Mouse (Mus musculus) lung, postnatal 0 days (tissue): ENCODE measurements around the gene Pkmyt1. TPM values are rescaled to one million over a fixed set of nuclear protein-coding genes. Genes with fewer than 3 reads are reported as not detected.
A peak's percentile ranks its signal among the peaks of the same experiment; 100 is the strongest.

Experiments used
- ATAC-seq: fragments of 200-750 bp; cut with Nextera tagmentation; 2 replicates; pipeline ENCODE4 v1.8.0; 2017; ENCODE audit warnings: moderate library complexity
- DNase-seq: peaks from one replicate; pipeline ENCODE4 v3.0.0-alpha.2; 2016; ENCODE audit warnings: low spot score
- H3K27ac ChIP-seq: fragments of 300-500 bp; sonication (generic); 2 replicates; pipeline ENCODE4 v1.5.1; 2014; ENCODE audit warnings: antibody characterized with exemption, mild to moderate bottlenecking, low read length, mixed read lengths
- H3K27me3 ChIP-seq: fragments of 300-500 bp; sonication (generic); replicated peaks from 2 replicates; pipeline ENCODE4 v1.6.1; 2014; ENCODE audit warnings: low read length, mixed read lengths; ENCODE audit not compliant: insufficient read depth
- H3K36me3 ChIP-seq: fragments of 300-500 bp; sonication (generic); 2 replicates; pipeline ENCODE4 v1.6.1; 2014; ENCODE audit warnings: low read length, mixed read lengths; ENCODE audit not compliant: insufficient read depth
- H3K4me1 ChIP-seq: fragments of 300-500 bp; sonication (generic); 2 replicates; pipeline ENCODE4 v1.6.1; 2014; ENCODE audit warnings: antibody characterized with exemption, low read depth, low read length, mixed read lengths; ENCODE audit not compliant: insufficient read depth
- H3K4me2 ChIP-seq: fragments of 300-500 bp; sonication (generic); replicated peaks from 2 replicates; pipeline ENCODE4 v1.6.1; 2014; ENCODE audit warnings: low read depth, mild to moderate bottlenecking, low read length, moderate library complexity, mixed read lengths
- H3K4me3 ChIP-seq: fragments of 300-500 bp; sonication (generic); 2 replicates; pipeline ENCODE4 v1.5.1; 2014; ENCODE audit warnings: low read depth, low read length
- H3K9ac ChIP-seq: fragments of 300-500 bp; sonication (generic); replicated peaks from 2 replicates; pipeline ENCODE4 v1.6.1; 2014; ENCODE audit warnings: low read depth, mild to moderate bottlenecking
- H3K9me3 ChIP-seq: fragments of 300-500 bp; sonication (generic); 2 replicates; pipeline ENCODE4 v1.6.1; 2016; ENCODE audit warnings: low read length, mixed read lengths
- CTCF ChIP-seq: IDR thresholded peaks from 2 replicates; pipeline ENCODE4 v1.5.1; 2016; ENCODE audit warnings: antibody characterized with exemption, mild to moderate bottlenecking
- EP300 ChIP-seq: IDR thresholded peaks from 2 replicates; pipeline ENCODE4 v1.6.1; 2016; ENCODE audit warnings: antibody characterized with exemption, mild to moderate bottlenecking, control low read depth
- WGBS: fragments of 180-500 bp; shearing (Covaris S2); extraction: QIAGEN DNeasy Blood & Tissue Kit; methylation state at CpG from one replicate; pipeline ENCODE4 v1.1.7; 2014; 5-methylcytosine and 5-hydroxymethylcytosine counted together
- polyA plus RNA-seq: library from polyadenylated mRNA; unstranded; fragments of >200 nt; fragmentation: Nextera tagmentation; extraction: Ambion mirVana; gene quantifications from 2 replicates; pipeline ENCODE4 v1.2.1, GENCODE M21; 2015

Gene Pkmyt1
- polyA plus RNA-seq = 10.4 and 11.5 TPM in 2 replicates

DNA sequence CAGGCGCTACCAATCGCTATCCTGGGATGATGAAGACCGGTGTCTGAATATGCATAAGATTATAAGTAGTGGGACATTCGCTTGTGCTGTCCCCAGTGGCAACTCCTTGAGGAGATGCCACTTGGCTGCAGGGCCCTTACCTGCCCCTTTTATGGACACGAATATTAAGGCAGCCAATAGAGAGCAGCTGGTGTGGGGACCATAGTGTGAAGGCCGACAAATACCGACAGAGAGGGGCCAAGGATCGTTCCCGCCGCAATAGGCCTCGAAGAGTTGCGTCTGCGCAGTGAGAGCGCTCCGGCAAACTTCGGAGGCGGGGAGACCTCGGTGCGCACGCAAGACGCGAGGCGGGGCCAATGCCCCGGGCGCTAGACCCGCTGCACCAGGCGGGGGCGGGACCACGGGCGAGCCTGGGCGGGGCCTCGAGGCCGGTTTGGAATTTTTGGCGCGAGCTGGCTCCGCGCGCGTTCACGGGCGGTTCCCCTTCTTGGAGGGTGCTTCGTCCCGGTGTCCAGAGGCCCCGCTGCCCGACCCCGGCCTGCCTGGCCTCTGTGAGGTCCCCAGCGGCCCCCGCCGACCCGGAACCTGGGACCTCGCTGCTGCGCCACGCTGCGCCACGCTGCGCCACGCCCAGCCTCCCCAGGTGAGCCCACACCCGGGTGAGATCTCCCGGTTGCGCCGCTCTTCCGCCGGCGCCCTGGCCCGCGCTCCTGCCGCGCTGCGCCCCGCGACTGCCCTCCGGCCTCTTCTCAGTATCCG lies at the start of gene Pkmyt1:
Gene Pkmyt1, plus strand, starts transcription at position 338 of the 759 bp plus-strand sequence.
- peak within 1 kb of the TSS; percentile 88 for H3K4me2 ChIP-seq
- H3K4me3 ChIP-seq = peak within 1 kb of the TSS; percentile 81
- no peaks in the 10 kb centered on the region for H3K27me3 ChIP-seq
- DNase-seq = peak; percentile 96
- peak within 1 kb of the TSS; percentile 36; the same call in 1 of the 2 replicates for H3K9ac ChIP-seq
- no peak for TF ChIP-seq EP300
- TF ChIP-seq CTCF = peak; percentile 18; the same call in 1 of the 2 replicates
- H3K4me1 ChIP-seq = peaks cover 3% of the 10 kb centered on the region; the same call in 1 of the 2 replicates
- peak; percentile 95 for ATAC-seq
- no peaks in the 10 kb centered on the region for H3K36me3 ChIP-seq
- 2% methylated on average over 52 of the region's 73 CpGs for WGBS
- peak within 1 kb of the TSS; percentile 84 for H3K27ac ChIP-seq
- no peaks in the 10 kb centered on the region for H3K9me3 ChIP-seq

DNA sequence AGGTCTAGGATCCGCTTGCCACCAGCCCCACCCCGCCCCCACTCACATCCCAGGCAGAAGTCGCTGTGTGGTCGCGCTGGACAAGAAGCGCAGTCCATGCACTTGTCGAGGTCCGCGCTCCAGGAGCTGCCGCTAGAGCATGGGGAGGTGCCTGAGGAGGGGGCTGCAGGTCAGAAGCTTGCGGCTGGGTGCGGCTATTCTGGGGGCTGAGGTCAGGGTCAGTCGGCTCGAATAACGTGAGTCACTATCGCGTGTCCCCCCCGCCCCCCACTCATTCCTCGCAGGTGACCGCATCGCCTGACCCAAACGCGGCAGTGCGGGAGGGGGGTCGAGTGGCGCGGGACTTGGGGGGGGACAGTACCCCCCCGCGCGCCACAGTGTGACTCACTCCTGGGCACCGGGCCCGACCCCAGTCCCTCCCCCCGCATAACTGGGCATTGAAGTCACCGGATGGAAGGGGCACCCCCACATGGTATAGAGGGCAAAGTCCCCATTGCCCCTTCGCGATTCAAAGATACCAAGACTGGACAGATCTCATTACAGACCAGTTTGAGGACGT lies 49.6 kb upstream of the Pkmyt1 start:
- Histone ChIP-seq H3K27me3 (peaks cover 6% of the 10 kb centered on the region; the same call in 1 of the 2 replicates), H3K4me2 (peak overlapping the region; percentile 65), H3K27ac (peak overlapping the region; percentile 79), H3K36me3 (no peaks in the 10 kb centered on the region), H3K4me3 (peak overlapping the region; percentile 65), H3K4me1 (peaks cover 20% of the 10 kb centered on the region; the same call in 1 of the 2 replicates), H3K9ac (peak overlapping the region; percentile 61), H3K9me3 (no peaks in the 10 kb centered on the region)
- ATAC-seq (peak; percentile 18), DNase-seq (peak; percentile 55)
- under 1% methylated on average over 30 of the region's 37 CpGs for WGBS
- TF ChIP-seq EP300 = no peak

DNA sequence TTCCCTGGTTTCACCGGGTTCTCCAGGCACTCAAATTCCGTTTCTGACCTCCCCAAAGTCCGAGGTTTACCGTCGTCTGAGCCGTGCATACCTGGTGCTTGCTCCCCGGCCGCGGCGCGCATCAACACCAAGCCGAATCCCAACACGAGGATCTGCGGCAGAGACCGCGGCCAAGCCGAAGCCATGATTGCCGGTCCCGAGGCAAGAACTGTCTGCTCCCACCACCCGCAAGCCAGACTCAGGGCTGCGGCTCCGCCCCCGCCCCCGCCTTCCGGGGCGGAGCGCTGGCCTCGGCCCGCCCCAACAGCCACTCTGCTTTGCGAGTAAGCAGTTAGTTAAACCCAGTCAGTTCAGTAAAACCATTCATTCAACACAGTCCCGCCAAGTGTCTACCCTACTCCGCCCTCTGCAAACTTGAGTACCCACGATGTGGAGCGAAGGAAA lies 48.9 kb upstream of the Pkmyt1 start, which contains the start of gene Tnfrsf12a:
Gene Tnfrsf12a, minus strand, starts transcription at position 233 of the 444 bp plus-strand sequence.
- H3K36me3 ChIP-seq = no peaks in the 10 kb centered on the region
- DNase-seq (peak; percentile 90), ATAC-seq (peak; percentile 54)
- WGBS = under 1% methylated on average over 34 of the region's 34 CpGs
- TF ChIP-seq CTCF (no peak), EP300 (no peak)
- H3K4me2 ChIP-seq = peak within 1 kb of the TSS; percentile 65
- peak within 1 kb of the TSS; percentile 79 for H3K27ac ChIP-seq
- peaks cover 20% of the 10 kb centered on the region; the same call in 1 of the 2 replicates for H3K4me1 ChIP-seq
- H3K4me3 ChIP-seq = peak within 1 kb of the TSS; percentile 65
- H3K9me3 ChIP-seq = no peaks in the 10 kb centered on the region
- H3K9ac ChIP-seq = peak within 1 kb of the TSS; percentile 61
- H3K27me3 ChIP-seq = peaks cover 6% of the 10 kb centered on the region; the same call in 1 of the 2 replicates

DNA sequence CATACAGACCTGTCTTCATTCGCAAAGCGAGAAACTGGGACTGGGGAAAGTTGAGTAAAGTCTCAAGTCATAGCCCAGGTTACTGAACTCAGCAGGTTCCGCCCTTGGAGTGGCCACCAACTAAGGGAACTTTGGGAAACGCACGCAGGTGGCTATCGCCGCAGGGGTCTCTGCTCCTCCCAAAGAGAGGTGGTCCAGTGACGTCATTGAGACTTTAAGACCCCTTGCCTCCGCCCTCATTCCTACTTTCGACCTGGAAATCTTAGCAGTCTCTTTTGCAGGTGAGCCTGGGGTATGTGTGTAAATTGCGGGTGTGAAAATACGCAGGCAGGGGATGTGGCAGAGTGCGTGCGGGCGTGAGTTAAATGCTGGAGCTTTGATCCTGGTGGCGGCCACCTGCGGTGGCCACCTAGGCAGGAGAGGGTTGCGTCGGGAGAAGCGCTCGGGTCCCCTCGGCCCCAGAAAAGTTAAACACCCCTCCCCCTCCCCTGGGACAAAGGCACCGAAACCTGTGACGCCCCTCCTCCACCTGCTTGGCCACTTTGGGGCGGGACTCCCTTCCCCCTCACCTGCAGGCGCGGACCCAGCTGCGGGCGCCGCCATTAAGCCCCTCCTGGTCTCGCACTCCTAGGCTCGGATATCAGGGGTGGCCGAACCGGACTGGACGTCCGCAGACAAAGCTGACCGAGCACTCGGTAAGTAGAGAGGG lies 46.9 kb upstream of the Pkmyt1 start, which contains the start of gene Cldn6:
Gene Cldn6, plus strand, starts transcription at position 123 of the 709 bp plus-strand sequence.
- peak within 1 kb of the TSS; percentile 54 for H3K4me2 ChIP-seq
- no peak within 1 kb of the TSS for H3K9ac ChIP-seq
- ATAC-seq (no peak), DNase-seq (no peak)
- peak within 1 kb of the TSS; percentile 25 for H3K4me3 ChIP-seq
- peaks cover 14% of the 10 kb centered on the region; the same call in 1 of the 2 replicates for H3K27me3 ChIP-seq
- H3K27ac ChIP-seq = no peak within 1 kb of the TSS
- no peaks in the 10 kb centered on the region for H3K9me3 ChIP-seq
- WGBS = 6% methylated on average over 34 of the region's 38 CpGs
- no peaks in the 10 kb centered on the region for H3K36me3 ChIP-seq
- H3K4me1 ChIP-seq = peaks cover 16% of the 10 kb centered on the region; the same call in 1 of the 2 replicates
- no peak for TF ChIP-seq EP300
- no peak for TF ChIP-seq CTCF

DNA sequence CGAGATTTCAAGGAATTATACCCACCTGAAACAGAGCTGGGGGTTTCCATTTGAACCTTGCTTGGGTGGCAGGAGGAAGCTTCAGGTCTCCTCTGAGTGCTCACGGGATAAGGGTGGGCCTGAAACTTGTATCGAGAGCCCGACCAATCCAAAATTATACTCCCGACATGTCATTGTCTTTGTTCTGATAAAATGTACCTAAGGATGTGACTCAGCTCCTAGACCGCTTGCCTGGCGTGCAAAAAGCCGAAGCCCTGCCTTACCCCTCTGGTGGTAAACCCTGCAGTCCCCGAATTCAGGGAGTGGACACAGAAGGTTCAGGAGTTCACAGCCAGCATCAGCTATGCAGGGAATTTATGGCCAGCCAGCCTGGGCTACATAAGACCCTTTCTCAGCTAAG lies 45.8 kb upstream of the Pkmyt1 start:
- no peak overlapping the region for H3K4me3 ChIP-seq

More for the DNA sequence above, 45.8 kb upstream of the Pkmyt1 start:
- Histone ChIP-seq H3K36me3 (no peaks in the 10 kb centered on the region), H3K4me2 (no peak overlapping the region), H3K4me1 (peaks cover 7% of the 10 kb centered on the region; the same call in 1 of the 2 replicates), H3K9ac (no peak overlapping the region), H3K27me3 (peaks cover 14% of the 10 kb centered on the region; the same call in 1 of the 2 replicates), H3K9me3 (no peaks in the 10 kb centered on the region), H3K27ac (no peak overlapping the region)
- 41% methylated on average over 9 of the region's 9 CpGs for WGBS
- DNase-seq = no peak
- no peak for ATAC-seq
- TF ChIP-seq CTCF (no peak), EP300 (no peak)
